17 mouse cellular contexts compared by ENCODE assay signal in genomic region chr2:25657246-25657645, GRCm38 (mm10). TPM values are rescaled to one million over a fixed set of nuclear protein-coding genes. Genes with fewer than 3 reads are reported as not detected.
A peak's percentile ranks its signal among the peaks of the same experiment; 100 is the strongest.
DNase-seq lines count a peak whose midpoint lies in the region; ATAC-seq and TF ChIP-seq lines count a peak whose summit lies in the region.
"Had no signal": no experiment of that assay in that cellular context is flagged by ENCODE, and none has a peak within 500 bp of the region (broad histone marks: within the 10 kb centered on the region; RNA-seq: fewer than 3 reads in every experiment).

No protein-coding gene starts in this region.

- TF ChIP-seq CTCF in midbrain, postnatal 0 days (IDR thresholded peaks at IDR 0.05): no peak
- TF ChIP-seq CTCF in layer of hippocampus, adult 2 months (conservative IDR thresholded peaks at IDR 0.05): no peak

- ATAC-seq in heart, embryonic 12.5 days (ENCODE audit: insufficient number of reproducible peaks, low FRiP score): no peak
- ATAC-seq in midbrain, postnatal 0 days (ENCODE audit: low FRiP score): no peak
- no peak for ATAC-seq in midbrain, embryonic 15.5 days (replicated peaks)
- no peak for ATAC-seq in liver, embryonic 12.5 days
- ATAC-seq: forebrain, embryonic 13.5 days had no signal

- H3K4me3 ChIP-seq in heart, embryonic 12.5 days: no peak overlapping the region
- H3K4me3 ChIP-seq in midbrain, postnatal 0 days (ENCODE audit: low read depth, low read length): no peak overlapping the region
- H3K4me3 ChIP-seq in midbrain, embryonic 15.5 days: no peak overlapping the region
- H3K4me3 ChIP-seq in layer of hippocampus, adult 2 months: no peak overlapping the region
- H3K4me3 ChIP-seq in liver, embryonic 12.5 days: no peak overlapping the region
- H3K4me3 ChIP-seq: embryonic facial prominence, embryonic 15.5 days; forebrain, embryonic 13.5 days; heart, embryonic 15.5 days; hindbrain, embryonic 15.5 days; limb, embryonic 15.5 days had no signal

- peak; percentile 29 to 30 for DNase-seq in heart, adult 18-20 months
- DNase-seq in midbrain, postnatal 0 days (ENCODE audit: low spot score): peak; percentile 58
- peak; percentile 46 for DNase-seq in cerebellum, adult 18-20 months
- no peak for DNase-seq in layer of hippocampus, adult 2 months (ENCODE audit: low spot score in 2 of 2)

- WGBS in heart, embryonic 12.5 days: 72% methylated on average over 4 of the region's 4 CpGs
- WGBS in midbrain, postnatal 0 days: 68% methylated on average over 4 of the region's 4 CpGs
- WGBS in midbrain, embryonic 15.5 days: 81% methylated on average over 4 of the region's 4 CpGs
- WGBS in liver, embryonic 12.5 days (ENCODE audit: insufficient replicate concordance): 68% methylated on average over 4 of the region's 4 CpGs

- no peaks in the 10 kb centered on the region for H3K36me3 ChIP-seq in heart, embryonic 12.5 days
- H3K36me3 ChIP-seq in midbrain, postnatal 0 days (ENCODE audit: insufficient read depth, low read length): no peaks in the 10 kb centered on the region
- no peaks in the 10 kb centered on the region for H3K36me3 ChIP-seq in midbrain, embryonic 15.5 days (replicated peaks)
- no peaks in the 10 kb centered on the region for H3K36me3 ChIP-seq in liver, embryonic 12.5 days
- H3K36me3 ChIP-seq: embryonic facial prominence, embryonic 15.5 days; heart, embryonic 15.5 days; hindbrain, embryonic 15.5 days; limb, embryonic 15.5 days had no signal

- peaks cover 26% of the 10 kb centered on the region for H3K27me3 ChIP-seq in heart, embryonic 12.5 days (replicated peaks)
- no peaks in the 10 kb centered on the region for H3K27me3 ChIP-seq in midbrain, postnatal 0 days (ENCODE audit: insufficient read depth, low read length)
- no peaks in the 10 kb centered on the region for H3K27me3 ChIP-seq in midbrain, embryonic 15.5 days (replicated peaks)
- H3K27me3 ChIP-seq in liver, embryonic 12.5 days (replicated peaks): peaks cover 10% of the 10 kb centered on the region; the same call in 1 of the 2 replicates
- H3K27me3 ChIP-seq: embryonic facial prominence, embryonic 15.5 days; forebrain, embryonic 13.5 days; hindbrain, embryonic 15.5 days; limb, embryonic 15.5 days had no signal

- H3K27ac ChIP-seq in heart, embryonic 12.5 days (ENCODE audit: poor library complexity, severe bottlenecking): no peak overlapping the region
- no peak overlapping the region for H3K27ac ChIP-seq in midbrain, postnatal 0 days (ENCODE audit: low read depth, low read length)
- no peak overlapping the region for H3K27ac ChIP-seq in midbrain, embryonic 15.5 days
- no peak overlapping the region for H3K27ac ChIP-seq in layer of hippocampus, adult 2 months
- H3K27ac ChIP-seq in liver, embryonic 12.5 days: no peak overlapping the region
- H3K27ac ChIP-seq: embryonic facial prominence, embryonic 15.5 days; forebrain, embryonic 13.5 days; heart, embryonic 15.5 days; hindbrain, embryonic 15.5 days; limb, embryonic 15.5 days had no signal

- no peaks in the 10 kb centered on the region for H3K4me1 ChIP-seq in heart, embryonic 12.5 days (replicated peaks)
- H3K4me1 ChIP-seq in midbrain, postnatal 0 days (ENCODE audit: insufficient read depth, low read length): no peaks in the 10 kb centered on the region
- no peaks in the 10 kb centered on the region for H3K4me1 ChIP-seq in midbrain, embryonic 15.5 days
- no peaks in the 10 kb centered on the region for H3K4me1 ChIP-seq in liver, embryonic 12.5 days
- H3K4me1 ChIP-seq: embryonic facial prominence, embryonic 15.5 days; forebrain, embryonic 13.5 days; heart, embryonic 15.5 days; hindbrain, embryonic 15.5 days; limb, embryonic 15.5 days had no signal

- no peak overlapping the region for H3K4me2 ChIP-seq in heart, embryonic 12.5 days
- no peak overlapping the region for H3K4me2 ChIP-seq in midbrain, postnatal 0 days (ENCODE audit: low read depth, low read length, poor library complexity, severe bottlenecking)
- H3K4me2 ChIP-seq in midbrain, embryonic 15.5 days: no peak overlapping the region
- H3K4me2 ChIP-seq in liver, embryonic 12.5 days: no peak overlapping the region
- H3K4me2 ChIP-seq: embryonic facial prominence, embryonic 15.5 days; forebrain, embryonic 13.5 days; heart, embryonic 15.5 days; hindbrain, embryonic 15.5 days; limb, embryonic 15.5 days had no signal

- no peaks in the 10 kb centered on the region for H3K9me3 ChIP-seq in heart, embryonic 12.5 days (replicated peaks)
- H3K9me3 ChIP-seq in midbrain, postnatal 0 days (ENCODE audit: low read length): no peaks in the 10 kb centered on the region
- H3K9me3 ChIP-seq in midbrain, embryonic 15.5 days: no peaks in the 10 kb centered on the region
- H3K9me3 ChIP-seq in liver, embryonic 12.5 days (replicated peaks): no peaks in the 10 kb centered on the region
- H3K9me3 ChIP-seq: embryonic facial prominence, embryonic 15.5 days; forebrain, embryonic 13.5 days; heart, embryonic 15.5 days; hindbrain, embryonic 15.5 days; limb, embryonic 15.5 days had no signal

- no peak overlapping the region for H3K9ac ChIP-seq in heart, embryonic 12.5 days
- H3K9ac ChIP-seq in midbrain, postnatal 0 days (replicated peaks; ENCODE audit: low read length, poor library complexity, severe bottlenecking): no peak overlapping the region
- H3K9ac ChIP-seq in midbrain, embryonic 15.5 days: no peak overlapping the region
- no peak overlapping the region for H3K9ac ChIP-seq in liver, embryonic 12.5 days
- H3K9ac ChIP-seq: embryonic facial prominence, embryonic 15.5 days; forebrain, embryonic 13.5 days; heart, embryonic 15.5 days; hindbrain, embryonic 15.5 days; limb, embryonic 15.5 days had no signal

RNA-seq across cellular contexts. Expression of gene Lcn5, which starts 0.5 kb away (rescaled TPM):
- not detected for total RNA-seq in heart, adult 18-20 months (2021)
- polyA plus RNA-seq in heart, embryonic 12.5 days (2016; fragmentation: Nextera tagmentation; extraction: Ambion mirVana): not detected in 2 replicates
- not detected in 2 replicates for total RNA-seq in midbrain, postnatal 0 days (2014; rRNA removed)
- not detected in 2 replicates for polyA plus RNA-seq in midbrain, postnatal 0 days (2015; fragmentation: Nextera tagmentation; extraction: Ambion mirVana)
- polyA plus RNA-seq in midbrain, embryonic 15.5 days (2015; fragmentation: Nextera tagmentation; extraction: Ambion mirVana): not detected in 2 replicates
- total RNA-seq in layer of hippocampus, adult 2 months (2021): not detected
- not detected in 2 replicates for polyA plus RNA-seq in liver, embryonic 12.5 days (2016; fragmentation: Nextera tagmentation; extraction: Ambion mirVana)
- total RNA-seq: CH12.LX; gastrocnemius, postnatal 10 days; left cerebral cortex, adult 8-10 months had no signal
- polyA plus RNA-seq: embryonic facial prominence, embryonic 15.5 days; forebrain, embryonic 13.5 days; heart, embryonic 15.5 days; hindbrain, embryonic 15.5 days; limb, embryonic 15.5 days; lung, embryonic 16.5 days; testis, adult 2 months had no signal

RNA-seq across cellular contexts. Expression of gene Lcn8, which starts 4.3 kb away (rescaled TPM):
- under 1 TPM; 0.64 to 0.72 TPM for total RNA-seq in heart, adult 18-20 months (2021)
- polyA plus RNA-seq in heart, embryonic 12.5 days (2016; fragmentation: Nextera tagmentation; extraction: Ambion mirVana): not detected in 2 replicates
- total RNA-seq in midbrain, postnatal 0 days (2014; rRNA removed): not detected in 2 replicates
- polyA plus RNA-seq in midbrain, postnatal 0 days (2015; fragmentation: Nextera tagmentation; extraction: Ambion mirVana): not detected in 2 replicates
- not detected in 2 replicates for polyA plus RNA-seq in midbrain, embryonic 15.5 days (2015; fragmentation: Nextera tagmentation; extraction: Ambion mirVana)
- not detected for total RNA-seq in layer of hippocampus, adult 2 months (2021)
- not detected in 2 replicates for polyA plus RNA-seq in liver, embryonic 12.5 days (2016; fragmentation: Nextera tagmentation; extraction: Ambion mirVana)
- total RNA-seq: CH12.LX; left cerebral cortex, adult 8-10 months had no signal
- polyA plus RNA-seq: embryonic facial prominence, embryonic 15.5 days; forebrain, embryonic 13.5 days; heart, embryonic 15.5 days; hindbrain, embryonic 15.5 days; limb, embryonic 15.5 days; testis, adult 2 months had no signal

RNA-seq across cellular contexts. Expression of gene Lcn6, which starts 19.3 kb away (rescaled TPM):
- not detected for total RNA-seq in heart, adult 18-20 months (2021)
- polyA plus RNA-seq in heart, embryonic 12.5 days (2016; fragmentation: Nextera tagmentation; extraction: Ambion mirVana): not detected in 2 replicates
- total RNA-seq in midbrain, postnatal 0 days (2014; rRNA removed): not detected in 2 replicates
- not detected in 2 replicates for polyA plus RNA-seq in midbrain, postnatal 0 days (2015; fragmentation: Nextera tagmentation; extraction: Ambion mirVana)
- polyA plus RNA-seq in midbrain, embryonic 15.5 days (2015; fragmentation: Nextera tagmentation; extraction: Ambion mirVana): not detected in 2 replicates
- total RNA-seq in layer of hippocampus, adult 2 months (2021): not detected
- not detected in 2 replicates for polyA plus RNA-seq in liver, embryonic 12.5 days (2016; fragmentation: Nextera tagmentation; extraction: Ambion mirVana)
- total RNA-seq: CH12.LX; gastrocnemius, postnatal 10 days; left cerebral cortex, adult 8-10 months had no signal
- polyA plus RNA-seq: embryonic facial prominence, embryonic 15.5 days; forebrain, embryonic 13.5 days; heart, embryonic 15.5 days; hindbrain, embryonic 15.5 days; limb, embryonic 15.5 days; lung, embryonic 16.5 days; testis, adult 2 months had no signal

RNA-seq across cellular contexts. Expression of gene Lcn10, which starts 25.3 kb away (rescaled TPM):
- not detected for total RNA-seq in heart, adult 18-20 months (2021)
- polyA plus RNA-seq in heart, embryonic 12.5 days (2016; fragmentation: Nextera tagmentation; extraction: Ambion mirVana): not detected in 2 replicates
- total RNA-seq in midbrain, postnatal 0 days (2014; rRNA removed): not detected in 2 replicates
- not detected in 2 replicates for polyA plus RNA-seq in midbrain, postnatal 0 days (2015; fragmentation: Nextera tagmentation; extraction: Ambion mirVana)
- not detected in 2 replicates for polyA plus RNA-seq in midbrain, embryonic 15.5 days (2015; fragmentation: Nextera tagmentation; extraction: Ambion mirVana)
- not detected for total RNA-seq in layer of hippocampus, adult 2 months (2021)
- polyA plus RNA-seq in liver, embryonic 12.5 days (2016; fragmentation: Nextera tagmentation; extraction: Ambion mirVana): not detected in 2 replicates
- total RNA-seq: CH12.LX; gastrocnemius, postnatal 10 days; left cerebral cortex, adult 8-10 months had no signal
- polyA plus RNA-seq: embryonic facial prominence, embryonic 15.5 days; forebrain, embryonic 13.5 days; heart, embryonic 15.5 days; hindbrain, embryonic 15.5 days; limb, embryonic 15.5 days; lung, embryonic 16.5 days; testis, adult 2 months had no signal

RNA-seq across cellular contexts. Expression of gene Fcna, which starts 29.4 kb away (rescaled TPM):
- total RNA-seq in heart, adult 18-20 months (2021): 1 to 10 TPM; 7.1 to 8.1 TPM
- polyA plus RNA-seq in heart, embryonic 12.5 days (2016; fragmentation: Nextera tagmentation; extraction: Ambion mirVana): 0.63 and 1.1 TPM in 2 replicates
- 5.7 and 7.2 TPM in 2 replicates for total RNA-seq in midbrain, postnatal 0 days (2014; rRNA removed)
- polyA plus RNA-seq in midbrain, postnatal 0 days (2015; fragmentation: Nextera tagmentation; extraction: Ambion mirVana): 5.1 and 5.3 TPM in 2 replicates
- 3.5 and 4.6 TPM in 2 replicates for polyA plus RNA-seq in midbrain, embryonic 15.5 days (2015; fragmentation: Nextera tagmentation; extraction: Ambion mirVana)
- under 1 TPM; 0.79 TPM for total RNA-seq in layer of hippocampus, adult 2 months (2021)
- 30.8 and 35.6 TPM in 2 replicates for polyA plus RNA-seq in liver, embryonic 12.5 days (2016; fragmentation: Nextera tagmentation; extraction: Ambion mirVana)
- total RNA-seq: CH12.LX had no signal

Comparison
In these comparisons a context has a peak if more than half of its experiments do, and no peak if none do; other contexts are left out.
1. DNase-seq: peak in heart, adult 18-20 months (2 of 2), midbrain, postnatal 0 days (single experiment) and cerebellum, adult 18-20 months (2 of 2); none in layer of hippocampus, adult 2 months (0 of 2).